Mouse (Mus musculus) lung, postnatal 0 days (tissue): Measurements from ENCODE around the gene Cmah. TPM values are rescaled to one million over a fixed set of nuclear protein-coding genes. Genes with fewer than 3 reads are reported as not detected.

ENCODE experiments used
- ATAC-seq: fragments of 200-750 bp; cut with Nextera tagmentation; 2 replicates; pipeline ENCODE4 v1.8.0; 2017; ENCODE audit warnings: moderate library complexity
- DNase-seq: peaks from one replicate; pipeline ENCODE4 v3.0.0-alpha.2; 2016; ENCODE audit warnings: low spot score
- H3K27ac ChIP-seq: fragments of 300-500 bp; sonication (generic); 2 replicates; pipeline ENCODE4 v1.5.1; 2014; ENCODE audit warnings: antibody characterized with exemption, mild to moderate bottlenecking, low read length, mixed read lengths
- H3K27me3 ChIP-seq: fragments of 300-500 bp; sonication (generic); replicated peaks from 2 replicates; pipeline ENCODE4 v1.6.1; 2014; ENCODE audit warnings: low read length, mixed read lengths; ENCODE audit not compliant: insufficient read depth
- H3K36me3 ChIP-seq: fragments of 300-500 bp; sonication (generic); 2 replicates; pipeline ENCODE4 v1.6.1; 2014; ENCODE audit warnings: low read length, mixed read lengths; ENCODE audit not compliant: insufficient read depth
- H3K4me1 ChIP-seq: fragments of 300-500 bp; sonication (generic); 2 replicates; pipeline ENCODE4 v1.6.1; 2014; ENCODE audit warnings: antibody characterized with exemption, low read depth, low read length, mixed read lengths; ENCODE audit not compliant: insufficient read depth
- H3K4me2 ChIP-seq: fragments of 300-500 bp; sonication (generic); replicated peaks from 2 replicates; pipeline ENCODE4 v1.6.1; 2014; ENCODE audit warnings: low read depth, mild to moderate bottlenecking, low read length, moderate library complexity, mixed read lengths
- H3K4me3 ChIP-seq: fragments of 300-500 bp; sonication (generic); 2 replicates; pipeline ENCODE4 v1.5.1; 2014; ENCODE audit warnings: low read depth, low read length
- H3K9ac ChIP-seq: fragments of 300-500 bp; sonication (generic); replicated peaks from 2 replicates; pipeline ENCODE4 v1.6.1; 2014; ENCODE audit warnings: low read depth, mild to moderate bottlenecking
- H3K9me3 ChIP-seq: fragments of 300-500 bp; sonication (generic); 2 replicates; pipeline ENCODE4 v1.6.1; 2016; ENCODE audit warnings: low read length, mixed read lengths
- CTCF ChIP-seq: IDR thresholded peaks from 2 replicates; pipeline ENCODE4 v1.5.1; 2016; ENCODE audit warnings: antibody characterized with exemption, mild to moderate bottlenecking
- EP300 ChIP-seq: IDR thresholded peaks from 2 replicates; pipeline ENCODE4 v1.6.1; 2016; ENCODE audit warnings: antibody characterized with exemption, mild to moderate bottlenecking, control low read depth
- WGBS: fragments of 180-500 bp; shearing (Covaris S2); extraction: QIAGEN DNeasy Blood & Tissue Kit; methylation state at CpG from one replicate; pipeline ENCODE4 v1.1.7; 2014; 5-methylcytosine and 5-hydroxymethylcytosine counted together
- polyA plus RNA-seq: library from polyadenylated mRNA; unstranded; fragments of >200 nt; fragmentation: Nextera tagmentation; extraction: Ambion mirVana; gene quantifications from 2 replicates; pipeline ENCODE4 v1.2.1, GENCODE M21; 2015

Gene Cmah
- polyA plus RNA-seq, 1 experiment from 2014 or later: 0.74 TPM

- no peaks in the 10 kb centered on the region for H3K4me1 ChIP-seq
- DNase-seq (no peak), ATAC-seq (no peak)
- no peaks in the 10 kb centered on the region for H3K36me3 ChIP-seq
- H3K27me3 ChIP-seq: no peaks in the 10 kb centered on the region
- H3K9ac ChIP-seq: no peak overlapping the region
- no peak overlapping the region for H3K4me2 ChIP-seq
- H3K4me3 ChIP-seq: no peak overlapping the region
- H3K9me3 ChIP-seq: no peaks in the 10 kb centered on the region
- TF ChIP-seq EP300: no peak
- TF ChIP-seq CTCF: no peak
- 43% methylated on average over 5 of the region's 6 CpGs for WGBS
- H3K27ac ChIP-seq: no peak overlapping the region
Measured at GRCm38 (mm10) chr13:24515101-24515675, 188.0 kb downstream of the Cmah start.

DNA sequence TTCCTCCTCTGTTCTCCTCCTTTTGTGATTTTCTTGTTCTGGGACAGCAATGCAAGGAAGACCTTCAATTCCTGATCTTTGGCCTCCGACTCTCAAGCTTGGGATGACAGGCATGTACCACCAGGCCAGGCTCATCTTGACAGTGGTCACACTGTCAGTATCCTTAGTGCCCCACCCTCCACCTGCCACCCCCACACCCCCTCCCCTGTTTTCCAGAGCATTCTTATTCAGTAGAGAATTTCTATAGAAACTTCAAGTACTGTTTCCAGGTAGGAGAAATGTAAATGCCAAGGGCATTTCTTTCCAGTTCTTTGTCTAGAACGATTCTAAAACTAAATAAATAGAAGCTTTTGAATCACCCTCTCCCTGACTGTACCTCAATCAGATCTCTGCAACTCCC, 190.6 kb downstream of the Cmah start:
- TF ChIP-seq CTCF (no peak), EP300 (no peak)
- DNase-seq (no peak), ATAC-seq (no peak)
- no peaks in the 10 kb centered on the region for H3K27me3 ChIP-seq
- no peak overlapping the region for H3K27ac ChIP-seq
- WGBS: 67% methylated on average over 2 of the region's 2 CpGs
- no peak overlapping the region for H3K4me3 ChIP-seq
- H3K4me1 ChIP-seq: peaks cover 6% of the 10 kb centered on the region; the same call in 1 of the 2 replicates
- H3K36me3 ChIP-seq: no peaks in the 10 kb centered on the region
- no peak overlapping the region for H3K9ac ChIP-seq
- no peaks in the 10 kb centered on the region for H3K9me3 ChIP-seq
- no peak overlapping the region for H3K4me2 ChIP-seq

- DNase-seq: peak; percentile 66
- Histone ChIP-seq H3K9me3 (no peaks in the 10 kb centered on the region), H3K9ac (no peak overlapping the region), H3K4me2 (no peak overlapping the region), H3K27me3 (no peaks in the 10 kb centered on the region), H3K4me1 (peaks cover 6% of the 10 kb centered on the region; the same call in 1 of the 2 replicates), H3K36me3 (no peaks in the 10 kb centered on the region), H3K4me3 (no peak overlapping the region), H3K27ac (no peak overlapping the region)
- 40% methylated on average over 6 of the region's 6 CpGs for WGBS
- no peak for ATAC-seq
- no peak for TF ChIP-seq EP300
- peak; percentile 78 for TF ChIP-seq CTCF
Measured at GRCm38 (mm10) chr13:24518887-24519286, 191.7 kb downstream of the Cmah start.

GRCm38 (mm10) chr13:24519976-24520647, 192.9 kb downstream of the Cmah start:
- DNase-seq (peak; percentile 63), ATAC-seq (peak; percentile 31; the same call in 1 of the 2 replicates)
- Histone ChIP-seq H3K9me3 (no peaks in the 10 kb centered on the region), H3K4me2 (no peak overlapping the region), H3K27ac (no peak overlapping the region), H3K9ac (no peak overlapping the region), H3K27me3 (no peaks in the 10 kb centered on the region), H3K36me3 (no peaks in the 10 kb centered on the region), H3K4me1 (peaks cover 6% of the 10 kb centered on the region; the same call in 1 of the 2 replicates), H3K4me3 (no peak overlapping the region)
- WGBS: 56% methylated on average over 14 of the region's 14 CpGs
- TF ChIP-seq EP300 (no peak), CTCF (no peak)

- Histone ChIP-seq H3K4me1 (peaks cover 6% of the 10 kb centered on the region; the same call in 1 of the 2 replicates), H3K4me2 (no peak overlapping the region), H3K27ac (no peak overlapping the region), H3K9ac (no peak overlapping the region), H3K4me3 (no peak overlapping the region), H3K27me3 (no peaks in the 10 kb centered on the region), H3K36me3 (no peaks in the 10 kb centered on the region), H3K9me3 (no peaks in the 10 kb centered on the region)
- TF ChIP-seq CTCF (no peak), EP300 (0 out of 2 replicates have a peak, but pooled peaks have one; percentile 25)
- DNase-seq: no peak
- WGBS: 77% methylated on average over 10 of the region's 10 CpGs
- no peak for ATAC-seq
Measured at GRCm38 (mm10) chr13:24520796-24521195, 193.6 kb downstream of the Cmah start.

- H3K4me2 ChIP-seq: no peak overlapping the region
- H3K27ac ChIP-seq: no peak overlapping the region
- DNase-seq (peak; percentile 86), ATAC-seq (peak; percentile 67)
- H3K4me1 ChIP-seq: peaks cover 6% of the 10 kb centered on the region; the same call in 1 of the 2 replicates
- no peaks in the 10 kb centered on the region for H3K36me3 ChIP-seq
- TF ChIP-seq EP300 (no peak), CTCF (no peak)
- 36% methylated on average over 18 of the region's 18 CpGs for WGBS
- no peak overlapping the region for H3K9ac ChIP-seq
- no peaks in the 10 kb centered on the region for H3K27me3 ChIP-seq
- H3K4me3 ChIP-seq: no peak overlapping the region
- no peaks in the 10 kb centered on the region for H3K9me3 ChIP-seq
Measured at GRCm38 (mm10) chr13:24521446-24522342, 194.5 kb downstream of the Cmah start.
